Mouse (Mus musculus) ES-E14 (cell line): ENCODE measurements around the gene Fam129c. TPM values are rescaled to one million over a fixed set of nuclear protein-coding genes. Genes with fewer than 3 reads are reported as not detected.

ENCODE experiments used
- DNase-seq: peaks from one replicate; pipeline ENCODE4 v3.0.0-alpha.2; 2013; ENCODE audit warnings: low read depth, low spot score
- H3K27ac ChIP-seq: 2 replicates; pipeline ENCODE4 v1.5.1; 2012; ENCODE audit warnings: low read depth, mild to moderate bottlenecking, low read length, moderate library complexity, mixed read lengths; ENCODE audit not compliant: poor library complexity, insufficient read depth, severe bottlenecking
- H3K36me3 ChIP-seq: 2 replicates; pipeline ENCODE4 v1.6.1; 2012; ENCODE audit warnings: mild to moderate bottlenecking, low read length, moderate library complexity, mixed read lengths; ENCODE audit not compliant: control insufficient read depth, poor library complexity, insufficient read depth, severe bottlenecking
- H3K4me1 ChIP-seq, 2 experiments: fragments of 150-350 bp in 1 of 2; sonication (generic) in 1 of 2; 2 replicates each; pipeline ENCODE4 v1.6.1; 2012; ENCODE audit warnings: low read length in 2 of 2, mild to moderate bottlenecking in 1 of 2, mixed read lengths in 1 of 2; ENCODE audit not compliant: control insufficient read depth in 2 of 2, insufficient read depth in 2 of 2, poor library complexity in 1 of 2
- H3K4me3 ChIP-seq, 2 experiments: fragments of 150-350 bp in 1 of 2; sonication (generic) in 1 of 2; 2 replicates each; pipeline ENCODE4 v1.5.1; 2012; ENCODE audit warnings: low read length in 2 of 2, low read depth in 1 of 2, mild to moderate bottlenecking in 1 of 2, mixed read lengths in 1 of 2; ENCODE audit not compliant: insufficient read depth in 1 of 2, poor library complexity in 1 of 2, severe bottlenecking in 1 of 2
- H3K9ac ChIP-seq: 2 replicates; pipeline ENCODE4 v1.6.1; 2012; ENCODE audit warnings: low read depth, mild to moderate bottlenecking, low read length, mixed read lengths; ENCODE audit not compliant: poor library complexity, insufficient read depth, severe bottlenecking
- H3K9me3 ChIP-seq: fragments of 150-350 bp; sonication (generic); 2 replicates; pipeline ENCODE4 v1.6.1; 2012; ENCODE audit warnings: low read depth, mild to moderate bottlenecking, low read length; ENCODE audit not compliant: control insufficient read depth, insufficient read depth
- CHD2 ChIP-seq: IDR thresholded peaks from 2 replicates; pipeline ENCODE4 v1.6.1; 2014; ENCODE audit warnings: mild to moderate bottlenecking, low read depth, low read length, inconsistent platforms
- HCFC1 ChIP-seq: IDR thresholded peaks from 2 replicates; pipeline ENCODE4 v1.6.1; 2012; ENCODE audit warnings: low read length, inconsistent platforms, borderline replicate concordance; ENCODE audit not compliant: insufficient read depth
- MAFK ChIP-seq: IDR thresholded peaks from 2 replicates; pipeline ENCODE4 v1.6.1; 2014; ENCODE audit warnings: mild to moderate bottlenecking, low read depth, low read length, inconsistent platforms; ENCODE audit not compliant: insufficient read depth
- ZC3H11A ChIP-seq: IDR thresholded peaks from 2 replicates; pipeline ENCODE4 v1.6.1; 2012; ENCODE audit warnings: low read depth, mild to moderate bottlenecking, inconsistent platforms, low read length, borderline replicate concordance
- ZNF384 ChIP-seq: IDR thresholded peaks from 2 replicates; pipeline ENCODE4 v1.6.1; 2012; ENCODE audit warnings: low read depth, low read length, inconsistent platforms
- in situ Hi-C, 2 experiments: fragments of 600-800 bp; cut with MboI; formaldehyde crosslinking; loops; one replicate each; pipeline ENCODE4 v1.15.1; 2025; ENCODE audit warnings: low sequenced_read_pairs in 2 of 2, inconsistent platforms in 1 of 2; ENCODE audit not compliant: unreplicated experiment in 2 of 2
- total RNA-seq: library from RNA; depleted of rRNA; stranded (reverse); fragments of 300-350 nt; gene quantifications from 2 replicates; pipeline ENCODE4 v1.2.3, GENCODE M21; 2012; rRNA removed

The Fam129c gene
- total RNA-seq, 1 experiment = 9.0 TPM

DNA sequence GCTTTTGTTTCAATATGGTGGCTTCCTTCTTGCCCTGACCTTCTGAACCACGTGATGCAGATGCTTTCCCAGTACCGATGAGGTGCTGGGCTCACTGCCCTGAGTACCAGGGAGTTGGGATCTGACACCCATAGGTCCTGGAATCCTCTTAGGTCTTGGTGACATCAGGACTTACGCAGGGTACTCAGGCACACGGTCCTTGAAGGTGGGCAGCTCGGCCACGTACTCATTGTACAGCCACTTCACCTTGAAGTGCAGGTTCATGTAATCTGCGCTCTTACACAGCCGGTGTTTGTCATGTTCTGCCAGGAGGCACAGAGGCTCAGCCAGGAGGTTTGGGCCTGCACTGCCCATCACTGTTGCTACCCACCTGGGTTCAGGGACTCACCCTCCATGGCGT, 48.1 kb downstream of the Fam129c start:
- Histone ChIP-seq H3K36me3 (peaks cover 2% of the 10 kb centered on the region; the same call in 1 of the 2 replicates), H3K27ac (no peak overlapping the region), H3K4me3 (no peak overlapping the region), H3K9ac (no peak overlapping the region), H3K4me1 (no peaks in the 10 kb centered on the region), H3K9me3 (no peaks in the 10 kb centered on the region)
- TF ChIP-seq HCFC1 (no peak), CHD2 (no peak), ZNF384 (no peak), MAFK (no peak), ZC3H11A (no peak)
- no peak for DNase-seq
- in situ Hi-C loops = no loop called here

DNA sequence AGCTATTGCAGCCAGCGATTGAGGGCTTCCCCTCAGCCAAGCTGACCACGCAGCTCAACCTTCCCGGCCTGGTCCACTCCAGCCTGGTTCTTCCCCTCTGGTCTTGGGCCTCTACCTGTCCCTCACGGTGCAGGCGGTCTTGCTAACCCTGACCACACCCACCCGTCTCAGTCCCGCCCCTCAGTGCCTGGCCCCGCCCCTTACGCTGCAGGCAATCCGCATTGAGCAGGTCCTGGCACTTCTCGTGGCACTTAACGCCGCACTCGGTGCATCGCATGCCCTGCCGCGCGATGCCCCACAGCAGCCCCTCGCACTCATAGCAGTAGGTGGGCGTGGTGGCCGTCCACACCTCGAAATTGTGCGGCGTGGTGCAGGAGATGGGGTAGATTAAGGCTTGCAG, 57.2 kb downstream of the Fam129c start:
- peak overlapping the region; percentile 24 to 46; a peak in 2 of 4 replicates for H3K4me3 ChIP-seq
- no peak overlapping the region for H3K27ac ChIP-seq
- in situ Hi-C loops = no loop called here
- no peak overlapping the region for H3K9ac ChIP-seq
- DNase-seq = no peak
- H3K9me3 ChIP-seq = no peaks in the 10 kb centered on the region
- peaks cover 0 to 16% of the 10 kb centered on the region in 2 experiments; a peak in 2 of 4 replicates for H3K4me1 ChIP-seq
- H3K36me3 ChIP-seq = no peaks in the 10 kb centered on the region; the same call in 1 of the 2 replicates
- TF ChIP-seq ZNF384 = no peak
- no peak for TF ChIP-seq CHD2

Other genes with a start within 250 kb of the Fam129c start
- 112 and 144 TPM in 2 replicates for gene Use1, start 230.8 kb upstream of the Fam129c start, total RNA-seq
- gene Ocel1, start 226.3 kb upstream of the Fam129c start, total RNA-seq = 7.4 and 9.4 TPM in 2 replicates
- gene Nr2f6, start 215.7 kb upstream of the Fam129c start, total RNA-seq = 52.8 and 63.1 TPM in 2 replicates
- gene Ushbp1, start 201.8 kb upstream of the Fam129c start, total RNA-seq = 2.0 and 2.4 TPM in 2 replicates
- 40.7 and 47.4 TPM in 2 replicates for gene Babam1, start 200.8 kb upstream of the Fam129c start, total RNA-seq
- 28.9 and 44.5 TPM in 2 replicates for gene Ankle1, start 191.6 kb upstream of the Fam129c start, total RNA-seq
- 11.7 and 12.2 TPM in 2 replicates for gene Abhd8, start 134.0 kb upstream of the Fam129c start, total RNA-seq
- gene Mrpl34, start 132.7 kb upstream of the Fam129c start, total RNA-seq = 135 and 148 TPM in 2 replicates
- gene Dda1, start 128.4 kb upstream of the Fam129c start, total RNA-seq = 60.5 and 65.1 TPM in 2 replicates
- gene Ano8, start 111.7 kb upstream of the Fam129c start, total RNA-seq = 10.6 and 22.3 TPM in 2 replicates
- gene Gtpbp3, start 109.5 kb upstream of the Fam129c start, total RNA-seq = 60.4 and 63.8 TPM in 2 replicates
- gene Plvap, start 85.9 kb upstream of the Fam129c start, total RNA-seq = 2.0 and 2.5 TPM in 2 replicates
- gene Ccdc194, start 71.9 kb upstream of the Fam129c start, total RNA-seq = 2.4 and 2.6 TPM in 2 replicates
- gene Bst2, start 60.2 kb upstream of the Fam129c start, total RNA-seq = 135 and 207 TPM in 2 replicates
- 50.4 and 58.8 TPM in 2 replicates for gene Mvb12a, start 54.7 kb upstream of the Fam129c start, total RNA-seq
- 0.18 and 0.58 TPM in 2 replicates for gene Tmem221, start 38.8 kb upstream of the Fam129c start, total RNA-seq
- not detected in 2 replicates for gene Nxnl1, start 31.0 kb upstream of the Fam129c start, total RNA-seq
- gene Slc27a1, start 28.8 kb upstream of the Fam129c start, total RNA-seq = 24.5 and 45.9 TPM in 2 replicates
- gene Pgls, start 5.5 kb upstream of the Fam129c start, total RNA-seq = 95.6 and 124 TPM in 2 replicates
- 126 and 186 TPM in 2 replicates for gene Colgalt1, start 13.3 kb downstream of the Fam129c start, total RNA-seq
- gene Unc13a, start 74.1 kb downstream of the Fam129c start, total RNA-seq = 3.0 and 9.1 TPM in 2 replicates
- 19.0 and 27.3 TPM in 2 replicates for gene Jak3, start 78.6 kb downstream of the Fam129c start, total RNA-seq
- 3.0 and 5.1 TPM in 2 replicates for gene Insl3, start 91.6 kb downstream of the Fam129c start, total RNA-seq
- gene B3gnt3, start 104.1 kb downstream of the Fam129c start, total RNA-seq = 1.1 and 1.3 TPM in 2 replicates
- gene Fcho1, start 128.1 kb downstream of the Fam129c start, total RNA-seq = 21.9 and 45.1 TPM in 2 replicates